Mouse (Mus musculus): ENCODE data around the gene Tiam2. TPM values are rescaled to one million over a fixed set of nuclear protein-coding genes. Genes with fewer than 3 reads are reported as not detected.
"Not testable (repeated sequence)": the region's sequence is repeated elsewhere in the genome, so short reads cannot be mapped to it uniquely, and the experiment has no call there.

Gene Tiam2
- total RNA-seq, 2 experiments from 2014 or later: 3.1 to 3.9 TPM

GRCm38 (mm10) chr17:3336887-3337524 is 10.6 kb downstream of the Tiam2 start:
- DNase-seq: no peak
- intact Hi-C loops (cut with DNase I; ENCODE audit: low total_unique reads): no loop called here

- no peak for DNase-seq
- intact Hi-C loops (cut with DNase I; ENCODE audit: low total_unique reads): no loop called here
Observed at GRCm38 (mm10) chr17:3337525-3337888, 11.1 kb downstream of the Tiam2 start.

GRCm38 (mm10) chr17:3338821-3339220 is 12.4 kb downstream of the Tiam2 start:
- intact Hi-C loops (cut with DNase I; ENCODE audit: low total_unique reads): no loop called here
- no peak for DNase-seq

GRCm38 (mm10) chr17:3344872-3345271 is 18.5 kb downstream of the Tiam2 start:
- intact Hi-C loops (cut with DNase I; ENCODE audit: low total_unique reads): no loop called here
- no peak for DNase-seq

- intact Hi-C loops (cut with DNase I; ENCODE audit: low total_unique reads): no loop called here
Observed at GRCm38 (mm10) chr17:3345276-3345885, 19.0 kb downstream of the Tiam2 start.

GRCm38 (mm10) chr17:3347800-3348199 is 21.4 kb downstream of the Tiam2 start:
- intact Hi-C loops (cut with DNase I; ENCODE audit: low total_unique reads): no loop called here

More at GRCm38 (mm10) chr17:3345276-3345885, 19.0 kb downstream of the Tiam2 start:
- DNase-seq: no peak

GRCm38 (mm10) chr17:3349331-3349730 is 23.0 kb downstream of the Tiam2 start:
- DNase-seq: no peak
- intact Hi-C loops (cut with DNase I; ENCODE audit: low total_unique reads): no loop called here

More at GRCm38 (mm10) chr17:3347800-3348199, 21.4 kb downstream of the Tiam2 start:
- no peak for DNase-seq

- intact Hi-C loops (cut with DNase I; ENCODE audit: low total_unique reads): no loop called here
Observed at GRCm38 (mm10) chr17:3349939-3350338, 23.6 kb downstream of the Tiam2 start.

GRCm38 (mm10) chr17:3350405-3350804 is 24.0 kb downstream of the Tiam2 start:
- DNase-seq: no peak
- intact Hi-C loops (cut with DNase I; ENCODE audit: low total_unique reads): no loop called here

More at GRCm38 (mm10) chr17:3349939-3350338, 23.6 kb downstream of the Tiam2 start:
- DNase-seq: peak; percentile 55

- DNase-seq: no peak
- intact Hi-C loops (cut with DNase I; ENCODE audit: low total_unique reads): no loop called here
Observed at GRCm38 (mm10) chr17:3351668-3352067, 25.3 kb downstream of the Tiam2 start.

- DNase-seq; intact Hi-C loops (cut with DNase I; ENCODE audit: low total_unique reads): not testable (repeated sequence)
Observed at GRCm38 (mm10) chr17:3353141-3353540, 26.8 kb downstream of the Tiam2 start.

- intact Hi-C loops (cut with DNase I; ENCODE audit: low total_unique reads): no loop called here
- no peak for DNase-seq
Observed at GRCm38 (mm10) chr17:3354856-3355255, 28.5 kb downstream of the Tiam2 start.

- no peak for DNase-seq
- intact Hi-C loops (cut with DNase I; ENCODE audit: low total_unique reads): no loop called here
Observed at GRCm38 (mm10) chr17:3356633-3357365, 30.4 kb downstream of the Tiam2 start.

- intact Hi-C loops (cut with DNase I; ENCODE audit: low total_unique reads): no loop called here
- DNase-seq: no peak
Observed at GRCm38 (mm10) chr17:3360236-3360635, 33.9 kb downstream of the Tiam2 start.

GRCm38 (mm10) chr17:3361751-3362150 is 35.4 kb downstream of the Tiam2 start:
- intact Hi-C loops (cut with DNase I; ENCODE audit: low total_unique reads): no loop called here
- no peak for DNase-seq

GRCm38 (mm10) chr17:3363216-3363615 is 36.8 kb downstream of the Tiam2 start:
- intact Hi-C loops (cut with DNase I; ENCODE audit: low total_unique reads): no loop called here
- DNase-seq: no peak

GRCm38 (mm10) chr17:3366741-3367140 is 40.4 kb downstream of the Tiam2 start:
- DNase-seq: peak; percentile 8

GRCm38 (mm10) chr17:3368386-3368785 is 42.0 kb downstream of the Tiam2 start:
- intact Hi-C loops (cut with DNase I; ENCODE audit: low total_unique reads): no loop called here
- DNase-seq: no peak

More at GRCm38 (mm10) chr17:3366741-3367140, 40.4 kb downstream of the Tiam2 start:
- intact Hi-C loops (cut with DNase I; ENCODE audit: low total_unique reads): no loop called here

- intact Hi-C loops (cut with DNase I; ENCODE audit: low total_unique reads): no loop called here
- peak; percentile 41 for DNase-seq
Observed at GRCm38 (mm10) chr17:3369631-3370030, 43.3 kb downstream of the Tiam2 start.

GRCm38 (mm10) chr17:3378606-3379005 is 52.2 kb downstream of the Tiam2 start:
- DNase-seq: no peak
- intact Hi-C loops (cut with DNase I; ENCODE audit: low total_unique reads): no loop called here
